Mouse (Mus musculus) stomach, embryonic 16.5 days (tissue): Measurements from ENCODE around the gene Anapc2. TPM values are rescaled to one million over a fixed set of nuclear protein-coding genes. Genes with fewer than 3 reads are reported as not detected.

Experiments used
- ATAC-seq: fragments of 200-750 bp; cut with Nextera tagmentation; 2 replicates; pipeline ENCODE4 v1.8.0; 2017; ENCODE audit warnings: moderate number of reproducible peaks, moderate TSS enrichment; ENCODE audit not compliant: insufficient read depth, low FRiP score
- H3K27ac ChIP-seq: fragments of 300-500 bp; sonication (generic); 2 replicates; pipeline ENCODE4 v1.5.1; 2014; ENCODE audit warnings: low read length
- H3K27me3 ChIP-seq: fragments of 300-500 bp; sonication (generic); 2 replicates; pipeline ENCODE4 v1.6.1; 2014; ENCODE audit warnings: low read length, control low read depth, mixed read lengths; ENCODE audit not compliant: control insufficient read depth, insufficient read depth
- H3K36me3 ChIP-seq: fragments of 300-500 bp; sonication (generic); 2 replicates; pipeline ENCODE4 v1.6.1; 2014; ENCODE audit warnings: low read length; ENCODE audit not compliant: control insufficient read depth, insufficient read depth
- H3K4me1 ChIP-seq: fragments of 300-500 bp; sonication (generic); 2 replicates; pipeline ENCODE4 v1.6.1; 2014; ENCODE audit warnings: low read length, control low read depth, mixed read lengths; ENCODE audit not compliant: control insufficient read depth, insufficient read depth
- H3K4me2 ChIP-seq: fragments of 300-500 bp; sonication (generic); 2 replicates; pipeline ENCODE4 v1.6.1; 2014; ENCODE audit warnings: low read depth, low read length, mixed read lengths
- H3K4me3 ChIP-seq: fragments of 300-500 bp; sonication (generic); replicated peaks from 2 replicates; pipeline ENCODE4 v1.5.1; 2014; ENCODE audit warnings: mild to moderate bottlenecking, low read length
- H3K9ac ChIP-seq: fragments of 300-500 bp; sonication (generic); 2 replicates; pipeline ENCODE4 v1.6.1; 2014; ENCODE audit warnings: low read length
- H3K9me3 ChIP-seq: fragments of 300-500 bp; sonication (generic); replicated peaks from 2 replicates; pipeline ENCODE4 v1.6.1; 2016; ENCODE audit warnings: low read length, control low read depth; ENCODE audit not compliant: control insufficient read depth
- WGBS: fragments of 180-500 bp; shearing (Covaris S2); extraction: QIAGEN DNeasy Blood & Tissue Kit; methylation state at CpG from one replicate; pipeline ENCODE4 v1.1.7; 2014; 5-methylcytosine and 5-hydroxymethylcytosine counted together
- polyA plus RNA-seq: library from polyadenylated mRNA; unstranded; fragments of >200 nt; fragmentation: Nextera tagmentation; extraction: Ambion mirVana; gene quantifications from 2 replicates; pipeline ENCODE4 v1.2.1, GENCODE M21; 2015

Anapc2 gene
- polyA plus RNA-seq, 1 experiment from 2014 or later, result 123 TPM

DNA sequence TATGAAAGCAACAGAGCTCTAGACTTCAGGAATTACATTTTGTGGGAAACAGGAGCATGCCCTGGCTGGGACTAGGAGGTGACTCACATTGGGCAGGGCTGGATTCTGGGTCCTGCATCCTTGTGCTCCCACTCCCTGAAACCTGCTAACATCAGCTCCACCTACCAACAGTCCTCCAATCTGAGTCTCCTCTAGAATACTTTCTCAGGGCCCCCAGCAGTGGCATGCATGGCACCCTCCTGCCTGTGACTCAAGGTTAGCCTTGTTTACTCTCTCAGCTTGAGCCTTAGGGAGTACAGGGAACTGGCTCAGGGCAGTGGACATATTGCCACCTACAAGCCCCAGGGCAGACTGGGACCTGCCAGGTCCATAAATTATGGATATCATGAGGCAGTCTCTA, 34.2 kb upstream of the Anapc2 start:
- H3K27ac ChIP-seq, result peak overlapping the region; percentile 82
- ATAC-seq, result peak; percentile 23
- H3K9ac ChIP-seq, result no peak overlapping the region; the same call in 1 of the 2 replicates
- no peaks in the 10 kb centered on the region for H3K36me3 ChIP-seq
- H3K27me3 ChIP-seq, result peaks cover 14% of the 10 kb centered on the region
- peaks cover 27% of the 10 kb centered on the region for H3K4me1 ChIP-seq
- no peak overlapping the region for H3K4me3 ChIP-seq
- no peak overlapping the region for H3K4me2 ChIP-seq
- no peaks in the 10 kb centered on the region for H3K9me3 ChIP-seq

DNA sequence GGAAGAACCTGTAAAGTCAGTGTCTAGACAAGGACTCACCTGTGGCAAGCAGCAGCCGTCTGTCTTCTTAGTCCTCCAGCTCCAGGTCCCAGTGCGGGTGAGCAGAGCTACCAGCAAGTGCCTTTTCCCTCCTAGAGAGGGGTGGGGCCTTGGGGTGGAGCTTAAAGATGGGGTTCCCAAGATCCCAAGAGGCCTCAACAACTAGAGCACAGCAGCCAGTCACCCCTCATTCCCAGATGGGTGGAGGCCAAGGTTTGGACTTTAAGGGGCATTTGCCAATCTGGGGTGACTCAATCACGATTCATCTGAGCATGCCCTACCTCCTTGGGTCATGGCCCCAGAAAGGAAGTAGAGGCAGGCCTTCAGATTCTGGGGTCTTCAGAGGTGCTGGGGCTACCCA, 32.5 kb upstream of the Anapc2 start:
- Histone ChIP-seq H3K36me3 (no peaks in the 10 kb centered on the region), H3K9me3 (no peaks in the 10 kb centered on the region), H3K4me1 (peaks cover 27% of the 10 kb centered on the region), H3K27me3 (peaks cover 15% of the 10 kb centered on the region), H3K4me2 (no peak overlapping the region), H3K4me3 (peak overlapping the region; percentile 12), H3K9ac (peak overlapping the region; percentile 12; the same call in 1 of the 2 replicates), H3K27ac (peak overlapping the region; percentile 82; the same call in 1 of the 2 replicates)
- 78% methylated on average over 3 of the region's 3 CpGs for WGBS
- ATAC-seq, result no peak

DNA sequence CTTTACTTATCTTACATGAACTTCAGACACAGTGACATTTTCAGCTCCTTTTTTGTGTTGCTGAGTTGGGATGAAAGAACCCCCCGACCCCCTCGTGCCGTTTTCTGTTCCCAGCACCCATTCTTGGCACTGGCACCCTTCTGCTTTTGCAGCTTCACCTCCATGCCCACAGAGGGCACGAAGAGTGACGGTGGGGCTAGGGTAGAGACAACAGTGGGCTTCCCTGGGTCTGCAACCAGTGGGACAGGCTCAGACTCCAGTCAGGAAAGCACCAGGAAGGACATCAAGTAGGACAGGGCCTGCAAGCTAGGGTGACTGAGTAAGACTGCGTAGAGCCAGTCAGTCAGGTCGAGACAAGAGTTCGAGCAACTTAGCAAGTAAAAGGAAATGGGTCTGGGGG, 32.0 kb upstream of the Anapc2 start:
- WGBS, result 46% methylated on average over 8 of the region's 8 CpGs
- Histone ChIP-seq H3K4me2 (peak overlapping the region; percentile 96), H3K36me3 (0 out of 2 replicates have a peak, but pooled peaks cover under 1% of the 10 kb centered on the region), H3K4me1 (peaks cover 27% of the 10 kb centered on the region), H3K27ac (peak overlapping the region; percentile 50), H3K9ac (peak overlapping the region; percentile 70), H3K27me3 (peaks cover 15% of the 10 kb centered on the region), H3K9me3 (no peaks in the 10 kb centered on the region), H3K4me3 (peak overlapping the region; percentile 57)
- ATAC-seq, result no peak

DNA sequence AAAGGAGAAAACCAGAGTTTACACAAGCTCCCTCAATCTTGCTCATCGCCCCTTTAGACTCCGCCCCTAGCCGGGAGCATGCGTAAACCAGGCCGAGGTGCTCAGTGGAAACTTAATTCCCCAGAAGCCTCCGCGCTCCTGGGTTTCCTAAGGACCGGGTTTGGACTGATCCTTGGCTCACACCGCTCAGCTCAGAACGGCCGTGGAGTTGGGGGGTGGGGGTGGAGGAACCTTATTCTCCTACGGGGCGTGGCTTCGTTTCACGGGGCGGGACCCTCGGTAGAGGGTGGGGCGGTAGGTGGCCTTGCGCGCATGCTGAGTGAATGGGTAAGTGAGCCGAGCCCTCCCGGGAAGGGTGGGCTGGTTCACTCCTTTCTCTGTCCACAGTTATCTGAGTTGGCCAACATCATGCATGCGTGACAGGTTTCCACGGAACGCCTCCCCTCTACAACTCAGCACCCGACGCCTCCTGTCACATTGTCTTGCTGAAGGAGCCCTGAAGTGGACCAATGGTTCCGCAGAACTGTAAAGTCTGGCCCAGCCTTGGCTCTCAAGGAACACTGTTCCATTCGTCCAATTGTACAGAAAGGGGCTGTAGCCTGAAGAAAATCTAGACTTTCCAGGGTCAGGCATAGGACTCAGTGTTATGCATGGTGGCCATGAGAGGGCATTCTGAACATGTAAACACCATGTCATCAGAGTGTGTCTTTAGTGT, 31.4 kb upstream of the Anapc2 start:
- WGBS, result 1% methylated on average over 29 of the region's 29 CpGs
- H3K36me3 ChIP-seq, result 0 out of 2 replicates have a peak, but pooled peaks cover 4% of the 10 kb centered on the region
- peaks cover 29% of the 10 kb centered on the region for H3K4me1 ChIP-seq
- peak overlapping the region; percentile 96 for H3K4me2 ChIP-seq
- peak; percentile 87 for ATAC-seq
- H3K9ac ChIP-seq, result peak overlapping the region; percentile 70
- H3K27ac ChIP-seq, result peak overlapping the region; percentile 50
- H3K9me3 ChIP-seq, result no peaks in the 10 kb centered on the region
- H3K27me3 ChIP-seq, result peaks cover 15% of the 10 kb centered on the region
- H3K4me3 ChIP-seq, result peak overlapping the region; percentile 57

DNA sequence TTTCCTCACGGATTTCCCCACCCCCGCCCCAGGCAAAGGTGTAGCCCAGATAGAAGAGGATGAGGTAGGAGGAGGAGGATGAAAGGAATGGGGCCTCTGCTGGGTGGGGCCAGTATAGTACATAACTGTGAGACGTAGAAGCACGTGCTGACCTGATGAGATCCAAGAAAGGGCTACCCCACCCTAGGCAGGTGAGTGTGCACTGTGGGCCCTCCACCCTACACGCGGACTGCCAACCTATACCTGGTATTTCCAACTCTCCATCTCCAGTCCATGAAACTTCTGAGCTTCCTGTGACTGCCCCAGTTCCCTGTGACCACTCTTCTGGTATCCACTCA, 30.9 kb upstream of the Anapc2 start:
- Histone ChIP-seq H3K4me2 (peak overlapping the region; percentile 96), H3K4me1 (peaks cover 33% of the 10 kb centered on the region), H3K4me3 (peak overlapping the region; percentile 57), H3K9me3 (no peaks in the 10 kb centered on the region), H3K9ac (peak overlapping the region; percentile 80), H3K36me3 (0 out of 2 replicates have a peak, but pooled peaks cover 5% of the 10 kb centered on the region), H3K27me3 (peaks cover 15% of the 10 kb centered on the region), H3K27ac (peak overlapping the region; percentile 70)
- WGBS, result 11% methylated on average over 6 of the region's 6 CpGs
- peak; percentile 41 for ATAC-seq

DNA sequence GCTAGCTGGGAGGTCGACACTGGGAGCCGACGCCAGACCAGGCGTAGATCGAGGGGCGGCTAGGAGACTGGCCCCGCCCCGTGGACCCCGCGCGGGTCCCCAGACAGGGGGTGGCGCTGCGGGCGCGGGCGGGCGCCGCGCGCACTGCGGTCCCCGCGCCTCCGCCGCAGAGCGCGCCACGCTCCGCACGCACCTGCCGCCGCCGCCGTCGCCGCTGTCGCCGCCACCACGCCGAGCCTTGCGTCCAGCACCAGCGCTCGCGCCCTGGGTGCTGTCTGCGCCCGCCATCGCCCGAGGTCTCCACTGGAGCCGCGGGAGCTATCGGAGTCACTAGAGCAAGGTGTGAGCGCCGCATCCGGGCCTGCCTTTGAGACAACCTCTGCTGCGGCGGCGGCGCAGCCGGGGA, 30.2 kb upstream of the Anapc2 start, which contains the start of the genes Rnf208 and Cysrt1:
Gene Rnf208, plus strand, starts transcription at position 155 of the 406 bp plus-strand sequence.
Gene Cysrt1, minus strand, starts transcription at position 352 of the 406 bp plus-strand sequence.
- Histone ChIP-seq H3K27ac (peak within 1 kb of the TSS; percentile 70), H3K27me3 (peaks cover 15% of the 10 kb centered on the region), H3K36me3 (0 out of 2 replicates have a peak, but pooled peaks cover 5% of the 10 kb centered on the region), H3K4me2 (peak within 1 kb of the TSS; percentile 96), H3K4me3 (peak within 1 kb of the TSS; percentile 57), H3K4me1 (peaks cover 33% of the 10 kb centered on the region), H3K9ac (peak within 1 kb of the TSS; percentile 80), H3K9me3 (no peaks in the 10 kb centered on the region)
- under 1% methylated on average over 42 of the region's 59 CpGs for WGBS
- no peak for ATAC-seq

DNA sequence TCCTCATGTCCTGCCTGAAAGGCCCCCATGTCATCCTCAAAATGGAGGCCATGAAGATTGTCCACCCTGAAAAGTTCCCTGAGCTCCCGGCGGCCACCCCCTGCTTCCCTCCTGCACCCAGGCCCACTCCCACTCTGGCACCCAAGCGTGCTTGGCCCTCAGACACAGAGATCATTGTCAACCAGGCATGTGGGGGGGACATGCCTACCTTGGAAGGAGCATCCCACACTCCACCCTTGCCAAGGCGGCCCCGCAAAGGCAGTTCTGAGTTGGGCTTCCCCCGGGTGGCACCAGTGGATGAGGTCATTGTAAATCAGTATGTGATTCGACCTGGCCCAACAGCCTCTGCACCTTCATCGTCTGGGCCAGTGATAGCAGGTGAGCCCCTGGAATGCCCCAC, 28.9 kb upstream of the Anapc2 start:
- peaks cover 33% of the 10 kb centered on the region for H3K4me1 ChIP-seq
- no peak overlapping the region; the same call in 1 of the 2 replicates for H3K4me2 ChIP-seq
- WGBS, result 71% methylated on average over 8 of the region's 8 CpGs
- H3K27me3 ChIP-seq, result peaks cover 15% of the 10 kb centered on the region
- H3K9ac ChIP-seq, result no peak overlapping the region; the same call in 1 of the 2 replicates
- peaks cover 5% of the 10 kb centered on the region; the same call in 1 of the 2 replicates for H3K36me3 ChIP-seq
- no peaks in the 10 kb centered on the region for H3K9me3 ChIP-seq
- no peak for ATAC-seq
- no peak overlapping the region for H3K27ac ChIP-seq
- H3K4me3 ChIP-seq, result no peak overlapping the region

DNA sequence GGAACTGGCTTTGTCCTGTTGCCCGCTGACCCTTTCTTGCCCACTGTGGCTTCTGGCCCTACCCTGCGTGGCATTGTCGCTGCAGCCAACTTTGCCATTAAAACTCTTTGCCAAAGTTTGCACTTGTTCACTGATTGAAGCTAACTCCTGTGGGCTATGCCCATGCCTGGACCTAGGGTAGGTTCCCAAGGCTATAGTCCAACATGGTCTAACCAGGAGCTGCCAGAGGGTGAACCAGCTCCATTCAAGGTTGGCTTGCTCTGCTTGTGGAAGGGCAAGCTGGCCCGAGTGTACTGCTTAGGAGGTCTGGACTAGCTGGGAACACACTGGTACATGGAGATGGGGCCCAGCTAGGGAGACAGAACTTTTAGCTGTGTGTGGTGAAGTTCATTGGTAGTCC, 28.1 kb upstream of the Anapc2 start:
- H3K4me1 ChIP-seq, result peaks cover 30% of the 10 kb centered on the region
- no peak overlapping the region for H3K4me2 ChIP-seq
- no peaks in the 10 kb centered on the region for H3K9me3 ChIP-seq
- H3K27ac ChIP-seq, result no peak overlapping the region
- no peak overlapping the region for H3K9ac ChIP-seq
- no peak overlapping the region for H3K4me3 ChIP-seq
- 84% methylated on average over 4 of the region's 4 CpGs for WGBS
- H3K27me3 ChIP-seq, result peaks cover 15% of the 10 kb centered on the region
- peaks cover 11% of the 10 kb centered on the region; the same call in 1 of the 2 replicates for H3K36me3 ChIP-seq
- ATAC-seq, result no peak
